Mouse (Mus musculus) E14TG2a.4 (cell line): ENCODE data around the gene Doc2g.

ENCODE experiments used
- CTCF ChIP-seq: conservative IDR thresholded peaks from 2 replicates; pipeline ENCODE4 v1.5.1; 2014; ENCODE audit warnings: low read length
- NANOG ChIP-seq: IDR thresholded peaks from 2 replicates; pipeline ENCODE4 v1.6.1; 2014; ENCODE audit warnings: borderline replicate concordance, low read length, mixed read lengths
- POU5F1 ChIP-seq: IDR thresholded peaks from 2 replicates; pipeline ENCODE4 v1.6.1; 2014; ENCODE audit warnings: low read length, borderline replicate concordance

DNA sequence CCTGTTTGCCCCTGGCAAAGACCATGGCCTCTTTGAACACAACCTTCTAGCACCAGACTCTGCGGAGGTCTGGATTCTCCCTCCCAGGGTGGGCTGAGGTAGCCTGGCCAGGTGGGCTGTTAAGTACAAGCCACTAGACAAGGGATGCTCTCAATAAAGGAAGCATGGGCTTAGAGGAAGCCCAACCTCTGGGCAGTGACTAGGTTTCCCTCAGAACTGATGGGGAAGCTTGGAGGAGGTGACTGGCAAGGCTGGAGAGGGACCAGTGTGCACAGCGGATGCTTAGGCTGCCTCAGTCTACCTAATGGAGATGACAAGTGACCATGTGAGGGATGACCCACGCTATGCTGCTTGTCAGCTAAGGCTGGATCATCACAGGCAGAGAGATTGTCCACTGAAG lies 11.1 kb upstream of the Doc2g start:
- TF ChIP-seq CTCF (no peak), NANOG (no peak), POU5F1 (no peak)
